Mouse (Mus musculus): Measurements from ENCODE around the gene Trir. TPM values are rescaled to one million over a fixed set of nuclear protein-coding genes. Genes with fewer than 3 reads are reported as not detected.

The Trir gene
- polyA plus RNA-seq, 1 experiment from 2014 or later, result 117 TPM

- Histone ChIP-seq H3K36me3 (no peaks in the 10 kb centered on the region), H3K27me3 (peaks cover 12% of the 10 kb centered on the region; the same call in 1 of the 2 replicates), H3K9me3 (replicated peaks) (no peaks in the 10 kb centered on the region), H3K27ac (replicated peaks) (peak overlapping the region; percentile 88), H3K4me3 (replicated peaks) (peak overlapping the region; percentile 53), H3K4me1 (peaks cover 63% of the 10 kb centered on the region), H3K4me2 (replicated peaks) (peak overlapping the region; percentile 99), H3K9ac (peak overlapping the region; percentile 46)
- no peak for ATAC-seq (ENCODE audit: insufficient number of reproducible peaks, low FRiP score, low TSS enrichment, low read depth)
- under 1% methylated on average over 23 of the region's 23 CpGs for whole genome bisulfite sequencing
Measured at GRCm38 (mm10) chr8:84985049-84985683, 41.5 kb upstream of the Trir start.

- no peaks in the 10 kb centered on the region for H3K9me3 ChIP-seq (replicated peaks)
- WGBS, result under 1% methylated on average over 53 of the region's 53 CpGs
- peak overlapping the region; percentile 46 for H3K9ac ChIP-seq
- no peak for ATAC-seq (ENCODE audit: insufficient number of reproducible peaks, low FRiP score, low TSS enrichment, low read depth)
- H3K4me1 ChIP-seq, result peaks cover 61% of the 10 kb centered on the region
- H3K27ac ChIP-seq (replicated peaks), result peak overlapping the region; percentile 88
- peak overlapping the region; percentile 53 for H3K4me3 ChIP-seq (replicated peaks)
- H3K4me2 ChIP-seq (replicated peaks), result peak overlapping the region; percentile 99
- peaks cover 12% of the 10 kb centered on the region; the same call in 1 of the 2 replicates for H3K27me3 ChIP-seq
- H3K36me3 ChIP-seq, result no peaks in the 10 kb centered on the region
Measured at GRCm38 (mm10) chr8:84985684-84986378, 40.8 kb upstream of the Trir start.

GRCm38 (mm10) chr8:84986379-84986945 lies 40.2 kb upstream of the Trir start:
- H3K4me3 ChIP-seq (replicated peaks), result peak overlapping the region; percentile 53
- no peak for ATAC-seq (ENCODE audit: insufficient number of reproducible peaks, low FRiP score, low TSS enrichment, low read depth)
- H3K27me3 ChIP-seq, result peaks cover 12% of the 10 kb centered on the region; the same call in 1 of the 2 replicates
- WGBS, result 34% methylated on average over 8 of the region's 8 CpGs
- no peaks in the 10 kb centered on the region for H3K36me3 ChIP-seq
- peak overlapping the region; percentile 99 for H3K4me2 ChIP-seq (replicated peaks)
- H3K4me1 ChIP-seq, result peaks cover 59% of the 10 kb centered on the region
- no peaks in the 10 kb centered on the region for H3K9me3 ChIP-seq (replicated peaks)
- H3K27ac ChIP-seq (replicated peaks), result peak overlapping the region; percentile 88
- no peak overlapping the region for H3K9ac ChIP-seq

GRCm38 (mm10) chr8:84987388-84987787 lies 39.2 kb upstream of the Trir start:
- WGBS, result 79% methylated on average over 5 of the region's 5 CpGs
- Histone ChIP-seq H3K27me3 (peaks cover 12% of the 10 kb centered on the region; the same call in 1 of the 2 replicates), H3K4me3 (replicated peaks) (no peak overlapping the region), H3K4me1 (peaks cover 50% of the 10 kb centered on the region), H3K4me2 (replicated peaks) (no peak overlapping the region), H3K9ac (no peak overlapping the region), H3K27ac (replicated peaks) (no peak overlapping the region), H3K36me3 (no peaks in the 10 kb centered on the region), H3K9me3 (replicated peaks) (no peaks in the 10 kb centered on the region)
- no peak for ATAC-seq (ENCODE audit: insufficient number of reproducible peaks, low FRiP score, low TSS enrichment, low read depth)

GRCm38 (mm10) chr8:84987903-84988302 lies 38.7 kb upstream of the Trir start:
- WGBS, result 69% methylated on average over 2 of the region's 2 CpGs
- H3K27me3 ChIP-seq, result peaks cover 12% of the 10 kb centered on the region; the same call in 1 of the 2 replicates

GRCm38 (mm10) chr8:84989311-84989731 lies 37.3 kb upstream of the Trir start:
- Histone ChIP-seq H3K9me3 (replicated peaks) (no peaks in the 10 kb centered on the region), H3K4me2 (replicated peaks) (peak overlapping the region; percentile 92), H3K36me3 (no peaks in the 10 kb centered on the region), H3K4me1 (peaks cover 37% of the 10 kb centered on the region), H3K4me3 (replicated peaks) (peak overlapping the region; percentile 66), H3K9ac (no peak overlapping the region), H3K27me3 (peaks cover 12% of the 10 kb centered on the region; the same call in 1 of the 2 replicates), H3K27ac (replicated peaks) (peak overlapping the region; percentile 61)
- 5% methylated on average over 15 of the region's 15 CpGs for WGBS
- ATAC-seq (ENCODE audit: insufficient number of reproducible peaks, low FRiP score, low TSS enrichment, low read depth), result no peak

More at GRCm38 (mm10) chr8:84987903-84988302, 38.7 kb upstream of the Trir start:
- Histone ChIP-seq H3K27ac (replicated peaks) (no peak overlapping the region), H3K4me2 (replicated peaks) (no peak overlapping the region), H3K4me3 (replicated peaks) (no peak overlapping the region), H3K9ac (no peak overlapping the region), H3K9me3 (replicated peaks) (no peaks in the 10 kb centered on the region), H3K4me1 (peaks cover 45% of the 10 kb centered on the region), H3K36me3 (no peaks in the 10 kb centered on the region)
- no peak for ATAC-seq (ENCODE audit: insufficient number of reproducible peaks, low FRiP score, low TSS enrichment, low read depth)

GRCm38 (mm10) chr8:84989810-84990209 lies 36.8 kb upstream of the Trir start:
- Histone ChIP-seq H3K9ac (peak overlapping the region; percentile 7), H3K4me3 (replicated peaks) (peak overlapping the region; percentile 66), H3K36me3 (no peaks in the 10 kb centered on the region), H3K4me2 (replicated peaks) (peak overlapping the region; percentile 92), H3K27ac (replicated peaks) (peak overlapping the region; percentile 85), H3K9me3 (replicated peaks) (no peaks in the 10 kb centered on the region), H3K27me3 (peaks cover 12% of the 10 kb centered on the region; the same call in 1 of the 2 replicates), H3K4me1 (peaks cover 33% of the 10 kb centered on the region)
- peak; percentile 52 for ATAC-seq (ENCODE audit: insufficient number of reproducible peaks, low FRiP score, low TSS enrichment, low read depth)
- WGBS, result 0% methylated on average over 15 of the region's 15 CpGs

- ATAC-seq (ENCODE audit: insufficient number of reproducible peaks, low FRiP score, low TSS enrichment, low read depth), result peak; percentile 93
- under 1% methylated on average over 28 of the region's 28 CpGs for WGBS
- Histone ChIP-seq H3K9me3 (replicated peaks) (no peaks in the 10 kb centered on the region), H3K36me3 (no peaks in the 10 kb centered on the region), H3K9ac (peak within 1 kb of the TSS; percentile 64), H3K27me3 (peaks cover 13% of the 10 kb centered on the region; the same call in 1 of the 2 replicates), H3K27ac (replicated peaks) (peak within 1 kb of the TSS; percentile 85), H3K4me3 (replicated peaks) (peak within 1 kb of the TSS; percentile 66), H3K4me2 (replicated peaks) (peak within 1 kb of the TSS; percentile 92), H3K4me1 (peaks cover 27% of the 10 kb centered on the region)
Measured at GRCm38 (mm10) chr8:84990349-84990748, 36.3 kb upstream of the Trir start, which contains the start of gene Hook2. TSS of gene Hook2 (plus strand) at chr8:84990603.

GRCm38 (mm10) chr8:84990836-84991235 lies 35.8 kb upstream of the Trir start:
- peak overlapping the region; percentile 64 for H3K9ac ChIP-seq
- H3K4me1 ChIP-seq, result peaks cover 22% of the 10 kb centered on the region
- no peaks in the 10 kb centered on the region for H3K9me3 ChIP-seq (replicated peaks)
- under 1% methylated on average over 15 of the region's 15 CpGs for WGBS
- H3K4me3 ChIP-seq (replicated peaks), result peak overlapping the region; percentile 66
- H3K36me3 ChIP-seq, result no peaks in the 10 kb centered on the region
- H3K27ac ChIP-seq (replicated peaks), result peak overlapping the region; percentile 85
- peak; percentile 70 for ATAC-seq (ENCODE audit: insufficient number of reproducible peaks, low FRiP score, low TSS enrichment, low read depth)
- peak overlapping the region; percentile 92 for H3K4me2 ChIP-seq (replicated peaks)
- peaks cover 15% of the 10 kb centered on the region; the same call in 1 of the 2 replicates for H3K27me3 ChIP-seq

- no peak overlapping the region for H3K9ac ChIP-seq
- H3K27ac ChIP-seq (replicated peaks), result no peak overlapping the region
- H3K4me3 ChIP-seq (replicated peaks), result no peak overlapping the region
- ATAC-seq (ENCODE audit: insufficient number of reproducible peaks, low FRiP score, low TSS enrichment, low read depth), result no peak
- WGBS, result 89% methylated on average over 9 of the region's 9 CpGs
- 0 out of 2 replicates have a peak, but pooled peaks cover 6% of the 10 kb centered on the region for H3K27me3 ChIP-seq
- H3K4me1 ChIP-seq, result peaks cover 19% of the 10 kb centered on the region
- H3K9me3 ChIP-seq (replicated peaks), result no peaks in the 10 kb centered on the region
- H3K4me2 ChIP-seq (replicated peaks), result no peak overlapping the region
- no peaks in the 10 kb centered on the region for H3K36me3 ChIP-seq
Measured at GRCm38 (mm10) chr8:84994375-84994774, 32.2 kb upstream of the Trir start.

GRCm38 (mm10) chr8:84995680-84996079 lies 30.9 kb upstream of the Trir start:
- Histone ChIP-seq H3K27me3 (0 out of 2 replicates have a peak, but pooled peaks cover 6% of the 10 kb centered on the region), H3K4me3 (replicated peaks) (no peak overlapping the region), H3K36me3 (no peaks in the 10 kb centered on the region), H3K27ac (replicated peaks) (no peak overlapping the region), H3K4me2 (replicated peaks) (no peak overlapping the region), H3K4me1 (peaks cover 14% of the 10 kb centered on the region), H3K9me3 (replicated peaks) (no peaks in the 10 kb centered on the region), H3K9ac (no peak overlapping the region)
- WGBS, result 29% methylated on average over 25 of the region's 25 CpGs
- ATAC-seq (ENCODE audit: insufficient number of reproducible peaks, low FRiP score, low TSS enrichment, low read depth), result no peak

Measured in embryonic facial prominence, embryonic 15.5 days (tissue).